Mouse (Mus musculus): ENCODE results near the gene Mdc1.

DNA sequence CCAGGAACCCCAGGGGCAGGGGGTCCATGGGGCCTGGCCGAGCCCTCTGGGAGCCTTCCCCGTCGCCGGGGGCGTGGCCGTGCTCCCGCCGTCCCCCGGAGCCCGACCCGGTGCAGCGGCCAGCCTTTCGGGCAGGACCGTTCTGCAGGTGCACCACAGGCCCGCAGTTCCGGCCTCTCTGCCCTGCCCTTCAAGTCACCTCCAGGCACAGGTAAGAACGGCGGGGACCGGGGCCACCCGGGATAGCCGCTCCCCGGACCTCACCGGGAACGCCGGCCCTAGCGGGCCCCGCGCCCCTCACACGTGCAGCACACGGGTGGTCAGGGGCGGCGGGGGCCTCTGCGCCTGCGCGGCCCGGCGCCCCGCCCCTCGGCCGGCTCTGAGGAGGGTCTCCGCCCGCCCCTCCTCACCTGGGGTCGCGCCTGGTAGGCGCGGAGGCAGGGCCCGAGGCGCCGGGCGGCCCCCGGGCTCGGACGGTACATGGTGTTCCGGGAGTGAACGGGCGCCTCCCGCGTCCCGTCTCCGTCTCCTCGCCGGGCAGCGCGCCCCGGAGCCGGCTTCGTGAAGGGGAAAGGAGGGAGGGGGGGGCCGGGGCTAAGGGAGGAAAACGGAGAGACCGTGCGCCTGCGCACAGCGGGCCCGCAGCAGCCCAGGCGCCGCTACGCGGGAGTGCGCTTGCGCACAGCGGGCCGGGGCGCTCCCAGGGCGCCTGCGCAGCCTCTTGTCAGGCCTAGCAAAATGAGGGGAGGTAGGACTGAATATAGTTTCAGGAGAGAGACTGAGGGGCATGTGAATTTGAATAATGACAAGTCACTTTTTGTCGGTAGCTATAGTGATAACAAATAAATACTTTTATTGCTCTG lies 55.7 kb downstream of the Mdc1 start, which contains the start of gene 2310061I04Rik:
- no peak for TF ChIP-seq CTCF (conservative IDR thresholded peaks at IDR 0.05; ENCODE audit: insufficient read depth, insufficient read length, low read depth, low read length)
- no peak for TF ChIP-seq POLR2A (IDR thresholded peaks at IDR 0.05; ENCODE audit: low read depth, low read length)
